Mouse (Mus musculus) spleen, adult 12 weeks (tissue): ENCODE data around the gene Gm28048.

Experiments
- DNase-seq: peaks from one replicate; pipeline ENCODE4 v3.0.0; 2022; ENCODE audit warnings: low spot score

Gm28048 gene

DNA sequence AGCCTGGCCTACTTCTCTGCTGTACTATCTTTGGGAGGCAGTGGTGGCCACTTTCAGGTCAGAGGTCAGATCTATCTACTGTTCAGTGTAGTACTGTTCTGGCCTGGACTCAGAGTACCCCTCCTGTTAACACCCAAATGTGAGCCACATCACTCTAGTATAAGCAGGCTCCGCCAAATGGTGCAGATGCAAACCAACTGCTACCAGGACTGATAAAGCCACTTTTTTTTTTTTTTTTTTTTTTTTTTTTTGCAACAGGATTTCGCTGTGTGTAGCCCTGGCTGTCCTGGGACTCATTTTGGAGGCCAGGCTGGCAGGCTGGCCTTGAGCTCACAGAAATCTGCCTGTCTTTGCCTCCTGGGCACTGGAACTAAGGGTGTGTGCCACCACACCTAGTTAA lies 42.9 kb downstream of the Gm28048 start:
- no peak for DNase-seq

DNA sequence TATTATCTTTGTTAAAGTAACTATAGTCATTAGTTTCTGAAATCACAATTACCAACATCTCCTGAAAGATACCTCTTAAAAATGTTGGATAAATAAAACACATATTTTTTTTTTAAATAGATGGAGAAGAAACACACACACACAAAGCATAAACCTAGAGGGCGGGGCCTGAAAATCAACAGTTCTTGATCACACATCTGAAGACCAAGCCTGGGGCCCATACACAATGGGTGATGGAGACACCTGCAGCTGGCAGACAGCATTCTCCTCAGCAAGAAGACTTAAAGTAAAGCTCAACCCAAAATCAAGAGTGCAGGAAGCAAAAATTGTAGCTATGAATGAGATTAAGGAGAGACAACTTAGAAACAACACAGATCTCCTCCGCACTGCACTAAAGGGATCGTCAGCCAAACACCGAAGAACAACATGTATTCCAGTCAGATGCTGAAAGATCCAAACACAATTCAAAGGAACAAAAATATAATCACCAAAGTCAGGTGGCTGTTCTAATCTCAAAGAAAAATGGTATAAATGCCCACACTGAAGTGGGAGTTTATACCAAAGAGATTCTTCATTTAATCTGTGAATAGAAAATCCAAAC lies 44.1 kb downstream of the Gm28048 start:
- no peak for DNase-seq

DNA sequence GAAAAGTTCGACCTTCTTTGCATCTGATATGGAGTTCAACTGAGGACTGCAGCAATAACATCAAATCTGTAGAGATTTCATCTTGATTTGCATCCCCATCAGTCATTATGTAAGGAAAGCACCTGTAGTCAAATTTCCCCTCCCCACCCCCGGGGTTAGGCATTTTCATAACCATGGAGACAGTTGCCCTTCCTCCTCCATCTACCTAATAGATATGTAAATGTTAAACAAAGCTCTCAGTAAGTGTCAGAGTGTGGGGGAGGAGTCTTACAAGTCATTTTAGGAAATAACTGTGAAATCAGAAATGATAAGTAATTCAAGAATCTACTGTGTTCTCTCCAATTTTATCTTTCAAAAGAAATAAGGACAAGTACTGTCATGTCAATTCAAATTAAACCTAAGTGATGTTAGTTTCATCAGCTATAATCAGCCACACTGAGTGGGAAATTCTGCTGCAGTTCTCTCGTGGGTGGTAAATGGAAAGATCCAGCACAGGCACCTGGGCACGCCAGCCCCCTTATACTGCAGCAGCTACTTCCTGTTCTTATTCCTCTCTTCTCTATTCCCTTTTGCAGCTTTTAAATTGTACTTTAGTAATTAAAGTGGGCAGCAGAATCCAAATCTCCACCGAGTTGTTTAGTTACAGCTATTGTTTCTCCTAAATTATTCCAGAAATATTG lies 45.3 kb downstream of the Gm28048 start:
- DNase-seq, result no peak

DNA sequence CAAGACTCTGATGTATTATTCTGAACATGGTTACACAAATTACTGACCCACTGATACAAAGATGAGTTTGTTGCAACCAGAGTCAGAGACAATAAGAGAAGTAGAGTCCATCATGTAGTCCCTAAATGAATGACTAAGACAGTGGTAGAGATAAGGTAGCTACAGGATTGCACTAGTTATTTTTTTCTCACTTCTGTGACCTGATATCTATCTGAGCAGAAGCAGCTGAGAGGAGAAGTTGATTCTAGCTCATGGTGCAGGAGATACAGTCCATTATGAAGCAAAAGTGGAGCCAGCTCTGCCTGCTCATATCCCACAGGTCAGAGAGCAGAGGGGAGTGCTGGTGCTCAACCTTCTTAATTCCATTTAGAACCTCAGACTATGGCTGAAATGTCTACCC lies 49.7 kb downstream of the Gm28048 start:
- DNase-seq, result no peak

- DNase-seq, result no peak
These were observed 50.5 kb downstream of the Gm28048 start for GRCm38 (mm10) chr11:22931320-22931905.

- DNase-seq, result no peak
These were observed 51.8 kb downstream of the Gm28048 start for GRCm38 (mm10) chr11:22930129-22930528.

- no peak for DNase-seq
These were observed 53.2 kb downstream of the Gm28048 start for GRCm38 (mm10) chr11:22928586-22929169.

GRCm38 (mm10) chr11:22923606-22924005 lies 58.3 kb downstream of the Gm28048 start:
- no peak for DNase-seq

DNA sequence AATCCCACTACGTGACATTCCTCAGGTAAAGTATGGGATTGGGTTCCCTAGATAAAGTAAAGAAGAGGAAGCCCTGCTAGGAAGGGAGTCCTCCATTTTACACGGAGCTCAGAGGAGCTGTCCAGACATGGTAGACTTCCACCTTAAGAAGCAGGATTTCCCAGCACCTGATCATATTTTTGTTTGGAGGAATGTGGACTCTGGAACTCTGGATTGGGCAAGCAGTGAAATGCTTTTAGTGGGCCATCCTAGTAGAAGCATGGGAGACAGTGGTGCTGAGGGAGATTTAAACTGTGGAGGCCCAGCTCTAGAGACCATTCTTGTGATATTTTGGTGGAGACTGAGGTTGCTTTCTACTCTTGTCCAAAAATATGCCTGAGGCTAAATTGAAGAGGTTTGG lies 59.3 kb downstream of the Gm28048 start:
- no peak for DNase-seq

GRCm38 (mm10) chr11:22919336-22919735 lies 62.6 kb downstream of the Gm28048 start:
- no peak for DNase-seq

- DNase-seq, result no peak
These were observed 64.1 kb downstream of the Gm28048 start for GRCm38 (mm10) chr11:22917786-22918185.

- no peak for DNase-seq
These were observed 68.1 kb downstream of the Gm28048 start for GRCm38 (mm10) chr11:22913744-22914143.

DNA sequence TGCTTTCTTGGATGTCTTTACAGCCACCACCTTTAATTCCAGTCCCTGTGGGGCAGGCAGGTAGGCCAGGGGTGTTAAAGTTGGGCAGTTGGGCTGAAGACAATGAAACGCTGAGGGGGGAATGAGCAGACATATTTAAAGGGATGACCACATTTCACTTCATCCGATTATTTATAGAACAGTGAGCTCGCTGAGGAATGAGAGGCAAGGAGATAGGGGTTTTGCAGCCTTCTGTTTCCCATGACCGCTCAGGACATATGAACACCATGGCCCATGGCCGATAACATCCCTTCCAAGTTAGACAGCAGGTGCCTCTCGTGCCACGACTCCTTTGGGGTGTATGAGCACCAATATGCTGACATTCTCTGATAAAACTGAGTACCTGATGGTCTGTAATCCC lies 70.1 kb downstream of the Gm28048 start:
- no peak for DNase-seq

DNA sequence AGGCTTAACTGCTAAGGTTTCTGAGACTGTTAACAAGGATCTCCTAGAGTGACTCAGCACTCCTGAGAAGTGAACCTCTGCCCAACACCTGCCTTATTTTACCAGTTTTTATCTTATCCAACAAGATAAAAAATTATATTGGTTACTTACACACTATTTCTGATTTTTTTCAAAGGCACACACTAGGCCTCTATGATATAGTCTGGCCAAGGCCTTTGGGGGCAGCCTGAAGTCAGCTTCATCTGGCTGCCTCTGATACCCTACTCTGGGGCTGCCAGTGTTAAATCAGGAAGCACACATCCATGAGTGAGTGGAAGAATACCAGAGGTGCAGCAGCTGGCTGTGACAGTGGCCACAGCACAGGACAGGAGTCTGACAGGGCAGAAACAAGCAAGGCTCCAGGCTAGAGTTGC lies 75.4 kb downstream of the Gm28048 start:
- DNase-seq, result no peak

- DNase-seq, result no peak
These were observed 79.0 kb downstream of the Gm28048 start for GRCm38 (mm10) chr11:22902923-22903322.

DNA sequence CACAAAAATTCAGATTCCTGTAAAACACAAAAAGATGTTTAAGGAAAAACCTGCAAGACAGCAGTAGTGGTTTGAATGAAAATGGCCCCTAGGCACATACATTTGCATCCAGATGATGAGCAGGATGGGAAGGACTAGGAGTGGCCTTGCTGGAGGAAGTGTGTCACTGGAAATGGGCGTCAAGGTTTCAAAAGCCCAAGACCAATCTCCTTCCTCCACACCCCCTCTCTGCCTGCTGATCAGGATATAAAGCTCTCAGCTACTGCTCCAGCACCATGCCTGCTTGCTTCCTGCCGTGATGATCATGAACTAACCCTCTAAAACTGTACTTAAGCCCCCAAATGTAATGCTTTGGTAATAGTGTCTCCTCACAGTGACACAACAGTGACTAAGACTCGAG lies 81.8 kb downstream of the Gm28048 start:
- DNase-seq, result no peak

- DNase-seq, result no peak
These were observed 84.2 kb downstream of the Gm28048 start for GRCm38 (mm10) chr11:22897642-22898041.

- DNase-seq, result no peak
These were observed 84.8 kb downstream of the Gm28048 start for GRCm38 (mm10) chr11:22897127-22897526.

DNA sequence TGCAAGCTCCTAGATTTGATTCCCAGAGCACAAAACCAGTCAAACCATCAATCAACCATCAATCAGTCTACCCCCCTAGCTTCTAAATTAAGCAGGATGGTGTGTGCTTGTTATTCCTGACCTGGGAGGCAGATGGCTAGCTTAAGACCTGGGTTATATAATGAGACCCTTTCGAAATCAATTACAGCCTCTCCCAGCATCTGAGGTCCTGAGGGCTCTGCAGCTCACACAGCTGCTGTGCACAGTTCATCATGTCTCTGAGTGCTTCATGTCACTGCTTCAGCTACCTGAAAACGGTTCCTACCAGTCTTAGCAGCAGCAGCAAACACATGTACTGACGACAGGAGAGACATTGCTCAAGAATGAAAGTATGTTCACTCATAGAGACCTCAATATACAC lies 88.8 kb downstream of the Gm28048 start:
- no peak for DNase-seq

- DNase-seq, result no peak
These were observed 89.4 kb downstream of the Gm28048 start for GRCm38 (mm10) chr11:22892466-22892865.

DNA sequence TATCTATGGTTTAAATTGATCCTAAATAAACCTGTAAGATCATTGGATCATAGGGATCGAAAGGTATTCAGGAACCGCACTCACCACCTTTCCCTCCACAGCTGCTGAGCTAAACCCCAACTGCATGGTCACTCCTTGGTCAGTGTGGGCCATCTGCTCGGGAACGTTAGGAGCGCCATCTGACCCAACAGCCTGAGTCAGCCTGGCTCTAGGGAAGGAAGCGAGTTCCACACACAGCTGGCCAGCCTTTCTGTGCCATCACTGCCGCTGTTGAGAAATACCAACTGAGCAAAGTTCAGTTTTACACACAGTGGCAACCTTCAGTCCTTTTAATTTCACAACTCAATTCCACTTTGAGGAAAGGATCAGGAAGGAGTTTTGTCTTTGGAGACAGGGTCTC lies 90.0 kb downstream of the Gm28048 start:
- no peak for DNase-seq

- DNase-seq, result no peak
These were observed 90.6 kb downstream of the Gm28048 start for GRCm38 (mm10) chr11:22891242-22891641.

DNA sequence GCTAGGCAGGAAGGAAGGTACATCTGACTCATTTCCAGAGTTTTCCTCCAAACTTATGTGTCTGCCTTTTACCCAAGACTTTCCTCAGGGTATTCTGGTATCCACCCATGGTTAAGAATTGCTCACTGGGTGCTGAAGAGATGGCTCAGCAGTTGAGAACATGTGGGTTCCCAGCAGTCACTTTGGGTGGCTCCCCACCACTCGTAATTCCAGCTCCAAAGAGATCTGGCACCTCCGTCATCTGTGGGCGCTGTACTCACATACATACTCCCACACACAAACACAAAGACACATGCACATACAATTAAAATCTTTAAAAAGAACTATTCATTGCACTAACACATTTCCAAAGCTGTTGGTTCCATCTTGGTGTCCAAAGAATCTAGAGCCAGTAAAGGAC lies 92.7 kb downstream of the Gm28048 start:
- no peak for DNase-seq
